In the genomic region with DNA sequence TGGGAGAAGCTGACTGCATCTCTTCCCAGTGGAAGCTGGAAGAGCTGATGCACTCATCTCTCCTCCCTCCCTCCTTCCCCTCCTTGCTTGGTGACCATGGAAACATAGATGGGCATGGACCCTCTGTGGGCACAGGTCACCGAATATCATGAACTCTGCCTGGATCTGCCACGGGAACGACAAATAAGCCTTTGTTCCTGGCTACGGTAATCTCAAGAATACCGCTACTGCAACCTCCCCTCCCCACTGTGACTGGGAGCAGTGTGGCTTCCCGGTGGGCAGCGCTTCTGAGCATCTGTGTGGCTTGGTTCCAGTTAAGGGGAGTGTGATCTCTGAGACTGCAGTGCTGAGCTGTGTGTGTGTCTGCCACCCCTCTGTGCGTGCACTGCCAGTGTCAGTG, we compare ENCODE assay signal across 19 mouse cellular contexts.
DNase-seq lines count a peak whose midpoint lies in the region; ATAC-seq and TF ChIP-seq lines count a peak whose summit lies in the region.
"Had no signal": no experiment of that assay in that cellular context is flagged by ENCODE, and none has a peak within 500 bp of the region (broad histone marks: within the 10 kb centered on the region; RNA-seq: fewer than 3 reads in every experiment).

No protein-coding gene starts in this region.

- no peak overlapping the region for H3K4me3 ChIP-seq in forebrain, embryonic 10.5 days
- no peak overlapping the region for H3K4me3 ChIP-seq in forebrain, postnatal 0 days (ENCODE audit: low read depth, low read length)
- no peak overlapping the region for H3K4me3 ChIP-seq in midbrain, embryonic 14.5 days (replicated peaks; ENCODE audit: low read depth, low read length)
- H3K4me3 ChIP-seq: embryonic facial prominence, embryonic 10.5 days; gastrocnemius, adult 2 months had no signal

- peaks cover 75% of the 10 kb centered on the region for H3K36me3 ChIP-seq in forebrain, embryonic 10.5 days (replicated peaks)
- H3K36me3 ChIP-seq in forebrain, postnatal 0 days (ENCODE audit: insufficient read depth) = no peaks in the 10 kb centered on the region
- peaks cover 20% of the 10 kb centered on the region; the same call in 1 of the 2 replicates for H3K36me3 ChIP-seq in midbrain, embryonic 14.5 days (ENCODE audit: control insufficient read depth, insufficient read depth, low read length)
- H3K36me3 ChIP-seq: G1E had no signal

- ATAC-seq in forebrain, postnatal 0 days = no peak; the same call in 1 of the 2 replicates
- ATAC-seq in midbrain, embryonic 14.5 days (ENCODE audit: low FRiP score, low TSS enrichment) = no peak
- ATAC-seq: activated CD4-positive, CD25-positive, alpha-beta regulatory T cell, adult 4 months; lung, postnatal 0 days had no signal

- peak overlapping the region; percentile 26; the same call in 1 of the 2 replicates for H3K27ac ChIP-seq in forebrain, embryonic 10.5 days
- no peak overlapping the region for H3K27ac ChIP-seq in forebrain, postnatal 0 days (ENCODE audit: low read depth, low read length)
- H3K27ac ChIP-seq in midbrain, embryonic 14.5 days (replicated peaks; ENCODE audit: low read depth, low read length) = peak overlapping the region; percentile 66
- H3K27ac ChIP-seq: embryonic facial prominence, embryonic 10.5 days; gastrocnemius, adult 2 months had no signal

- H3K9ac ChIP-seq in forebrain, postnatal 0 days = no peak overlapping the region
- peak overlapping the region; percentile 32; the same call in 1 of the 2 replicates for H3K9ac ChIP-seq in midbrain, embryonic 14.5 days (replicated peaks; ENCODE audit: low read length)

- H3K4me2 ChIP-seq in forebrain, postnatal 0 days (ENCODE audit: low read depth) = no peak overlapping the region
- no peak overlapping the region for H3K4me2 ChIP-seq in midbrain, embryonic 14.5 days (ENCODE audit: low read length)
- H3K4me2 ChIP-seq: heart, embryonic 11.5 days had no signal

- TF ChIP-seq CTCF in forebrain, postnatal 0 days (IDR thresholded peaks at IDR 0.05; ENCODE audit: low read depth) = no peak

- DNase-seq in forebrain, embryonic 10.5 days (ENCODE audit: extremely low spot score, low spot score) = no peak
- no peak for DNase-seq in forebrain, postnatal 0 days
- peak; percentile 56 for DNase-seq in retina, postnatal 1 day
- no peak for DNase-seq in retina, embryonic 14.5 days (ENCODE audit: low spot score)
- DNase-seq in midbrain, embryonic 14.5 days = peak; percentile 45
- DNase-seq in adrenal gland, postnatal 4 days (ENCODE audit: low spot score in 2 of 2) = no peak
- DNase-seq in lung, postnatal 10 days = no peak
- DNase-seq: adrenal gland, postnatal 25 days; cerebellum, adult 18-20 months; gastrocnemius, adult 2 months; heart, postnatal 10 days; kidney, adult 8-10 months; kidney, postnatal 14 days; liver had no signal

- peaks cover 61% of the 10 kb centered on the region for H3K4me1 ChIP-seq in forebrain, embryonic 10.5 days
- peaks cover 20% of the 10 kb centered on the region for H3K4me1 ChIP-seq in forebrain, postnatal 0 days (ENCODE audit: insufficient read depth)
- H3K4me1 ChIP-seq in midbrain, embryonic 14.5 days (ENCODE audit: control insufficient read depth, insufficient read depth, low read length) = peaks cover 58% of the 10 kb centered on the region

- H3K9me3 ChIP-seq in forebrain, embryonic 10.5 days = no peaks in the 10 kb centered on the region
- H3K9me3 ChIP-seq in forebrain, postnatal 0 days (ENCODE audit: low read length) = no peaks in the 10 kb centered on the region
- no peaks in the 10 kb centered on the region for H3K9me3 ChIP-seq in midbrain, embryonic 14.5 days (ENCODE audit: control insufficient read depth, low read length)
- H3K9me3 ChIP-seq: embryonic facial prominence, embryonic 10.5 days had no signal

- 48% methylated on average over 8 of the region's 8 CpGs for WGBS in forebrain, embryonic 10.5 days
- 21% methylated on average over 8 of the region's 8 CpGs for WGBS in forebrain, postnatal 0 days
- 13% methylated on average over 8 of the region's 8 CpGs for WGBS in midbrain, embryonic 14.5 days

- no peaks in the 10 kb centered on the region for H3K27me3 ChIP-seq in forebrain, embryonic 10.5 days (ENCODE audit: poor library complexity, severe bottlenecking)
- H3K27me3 ChIP-seq in forebrain, postnatal 0 days (ENCODE audit: insufficient read depth, low read length) = no peaks in the 10 kb centered on the region
- no peaks in the 10 kb centered on the region for H3K27me3 ChIP-seq in midbrain, embryonic 14.5 days (ENCODE audit: control insufficient read depth, insufficient read depth, low read length)

Comparison
In these comparisons a context has a peak if more than half of its experiments do, and no peak if none do; other contexts are left out.
1. DNase-seq: peak in retina, postnatal 1 day (single experiment) and midbrain, embryonic 14.5 days (single experiment); none in forebrain, embryonic 10.5 days (single experiment), forebrain, postnatal 0 days (single experiment), retina, embryonic 14.5 days (single experiment), adrenal gland, postnatal 4 days (0 of 2) and lung, postnatal 10 days (single experiment).